Mouse (Mus musculus) liver, postnatal 0 days (tissue): Measurements from ENCODE around the gene Sass6. TPM values are rescaled to one million over a fixed set of nuclear protein-coding genes. Genes with fewer than 3 reads are reported as not detected.

ENCODE experiments used
- ATAC-seq: fragments of 200-750 bp; cut with Nextera tagmentation; 2 replicates; pipeline ENCODE4 v1.8.0; 2017; ENCODE audit warnings: mild to moderate bottlenecking, moderate library complexity
- DNase-seq: peaks from one replicate; pipeline ENCODE4 v3.0.0-alpha.2; 2016
- H3K27ac ChIP-seq: fragments of 300-500 bp; sonication (generic); 2 replicates; pipeline ENCODE4 v1.5.1; 2014; ENCODE audit warnings: antibody characterized with exemption, moderate library complexity, mild to moderate bottlenecking, low read depth
- H3K27me3 ChIP-seq: fragments of 300-500 bp; sonication (generic); 2 replicates; pipeline ENCODE4 v1.6.1; 2014; ENCODE audit warnings: low read length, control low read depth, mixed read lengths; ENCODE audit not compliant: insufficient read depth
- H3K36me3 ChIP-seq: fragments of 300-500 bp; sonication (generic); replicated peaks from 2 replicates; pipeline ENCODE4 v1.6.1; 2014; ENCODE audit warnings: mild to moderate bottlenecking, control low read depth, low read length, moderate library complexity, mixed read lengths; ENCODE audit not compliant: insufficient read depth
- H3K4me1 ChIP-seq: fragments of 300-500 bp; sonication (generic); 2 replicates; pipeline ENCODE4 v1.6.1; 2014; ENCODE audit warnings: antibody characterized with exemption, mild to moderate bottlenecking, control low read depth; ENCODE audit not compliant: insufficient read depth
- H3K4me2 ChIP-seq: fragments of 300-500 bp; sonication (generic); 2 replicates; pipeline ENCODE4 v1.6.1; 2014; ENCODE audit warnings: low read depth, mild to moderate bottlenecking, low read length, moderate library complexity, mixed read lengths
- H3K4me3 ChIP-seq: fragments of 300-500 bp; sonication (generic); 2 replicates; pipeline ENCODE4 v1.5.1; 2014; ENCODE audit warnings: low read depth, low read length
- H3K9ac ChIP-seq: fragments of 300-500 bp; sonication (generic); replicated peaks from 2 replicates; pipeline ENCODE4 v1.6.1; 2014; ENCODE audit warnings: mild to moderate bottlenecking, moderate library complexity
- H3K9me3 ChIP-seq: fragments of 300-500 bp; sonication (generic); 2 replicates; pipeline ENCODE4 v1.6.1; 2016; ENCODE audit warnings: mild to moderate bottlenecking, control low read depth, low read length, mixed read lengths
- CTCF ChIP-seq: sonication (generic); IDR thresholded peaks from 2 replicates; pipeline ENCODE4 v1.5.1; 2016; ENCODE audit warnings: antibody characterized with exemption, low read depth
- EP300 ChIP-seq: IDR thresholded peaks from 2 replicates; pipeline ENCODE4 v1.6.1; 2016; ENCODE audit warnings: antibody characterized with exemption, low read depth, mild to moderate bottlenecking
- WGBS: fragments of 180-500 bp; shearing (Covaris S2); extraction: QIAGEN DNeasy Blood & Tissue Kit; methylation state at CpG from one replicate; pipeline ENCODE4 v1.1.7; 2014; ENCODE audit not compliant: insufficient replicate concordance; 5-methylcytosine and 5-hydroxymethylcytosine counted together
- polyA plus RNA-seq: library from polyadenylated mRNA; unstranded; fragments of >200 nt; fragmentation: Nextera tagmentation; extraction: Ambion mirVana; gene quantifications from 2 replicates; pipeline ENCODE4 v1.2.1, GENCODE M21; 2015

The Sass6 gene
- polyA plus RNA-seq, 1 experiment from 2014 or later, result 7.4 TPM

GRCm38 (mm10) chr3:116601781-116602180 is 7.0 kb downstream of the Sass6 start:
- 91% methylated on average over 5 of the region's 5 CpGs for WGBS
- no peaks in the 10 kb centered on the region for H3K27me3 ChIP-seq
- no peak overlapping the region for H3K27ac ChIP-seq
- H3K4me3 ChIP-seq, result no peak overlapping the region
- TF ChIP-seq CTCF (no peak), EP300 (no peak)
- peaks cover 8% of the 10 kb centered on the region for H3K36me3 ChIP-seq
- no peak overlapping the region for H3K4me2 ChIP-seq
- peaks cover 5% of the 10 kb centered on the region; the same call in 1 of the 2 replicates for H3K4me1 ChIP-seq
- H3K9ac ChIP-seq, result no peak overlapping the region
- ATAC-seq (no peak), DNase-seq (no peak)
- H3K9me3 ChIP-seq, result no peaks in the 10 kb centered on the region

DNA sequence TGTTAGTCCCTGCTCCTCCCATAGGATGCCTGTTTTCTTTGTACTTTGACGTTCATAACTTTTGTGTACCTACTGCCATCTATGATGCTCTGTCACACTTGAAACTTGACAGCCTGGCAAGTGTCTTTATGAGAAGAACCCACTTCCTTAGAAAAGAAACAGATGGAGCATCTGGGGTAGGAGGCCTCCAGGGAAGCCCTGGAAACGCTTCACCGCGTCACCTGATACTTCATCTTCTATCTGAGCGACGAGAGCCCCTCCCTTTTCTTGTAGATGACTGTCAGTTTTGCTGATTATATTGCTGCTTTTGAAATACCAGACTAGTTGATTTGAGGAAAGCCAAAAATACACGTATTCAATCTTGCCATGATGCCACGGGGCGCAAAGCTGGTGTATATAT is 9.8 kb downstream of the Sass6 start:
- no peak for ATAC-seq
- WGBS, result 84% methylated on average over 9 of the region's 9 CpGs
- H3K36me3 ChIP-seq, result peaks cover 20% of the 10 kb centered on the region

GRCm38 (mm10) chr3:116614295-116614892 is 19.6 kb downstream of the Sass6 start, which contains the start of gene Trmt13:
Gene Trmt13 (minus strand): TSS chr3:116614587.
- peak; percentile 41 for DNase-seq
- no peak within 1 kb of the TSS for H3K4me3 ChIP-seq
- TF ChIP-seq CTCF (no peak), EP300 (no peak)
- peaks cover 47% of the 10 kb centered on the region for H3K36me3 ChIP-seq
- WGBS, result 68% methylated on average over 10 of the region's 10 CpGs
- no peaks in the 10 kb centered on the region for H3K9me3 ChIP-seq
- H3K4me2 ChIP-seq, result peak within 1 kb of the TSS; percentile 45
- no peaks in the 10 kb centered on the region for H3K4me1 ChIP-seq
- no peak within 1 kb of the TSS; the same call in 1 of the 2 replicates for H3K9ac ChIP-seq
- H3K27ac ChIP-seq, result peak within 1 kb of the TSS; percentile 78
- peak; percentile 93 for ATAC-seq
- no peaks in the 10 kb centered on the region for H3K27me3 ChIP-seq

More for the DNA sequence above, 9.8 kb downstream of the Sass6 start:
- Histone ChIP-seq H3K4me2 (no peak overlapping the region), H3K4me1 (no peaks in the 10 kb centered on the region), H3K27me3 (no peaks in the 10 kb centered on the region), H3K9me3 (no peaks in the 10 kb centered on the region), H3K27ac (no peak overlapping the region), H3K9ac (no peak overlapping the region), H3K4me3 (no peak overlapping the region)
- TF ChIP-seq CTCF, result no peak
- TF ChIP-seq EP300, result no peak
- no peak for DNase-seq

GRCm38 (mm10) chr3:116615318-116616068 is 20.7 kb downstream of the Sass6 start:
- Histone ChIP-seq H3K27ac (peak overlapping the region; percentile 78), H3K9me3 (no peaks in the 10 kb centered on the region), H3K4me2 (no peak overlapping the region), H3K4me3 (no peak overlapping the region), H3K36me3 (peaks cover 45% of the 10 kb centered on the region), H3K4me1 (0 out of 2 replicates have a peak, but pooled peaks cover under 1% of the 10 kb centered on the region), H3K9ac (no peak overlapping the region), H3K27me3 (no peaks in the 10 kb centered on the region)
- DNase-seq, result no peak
- ATAC-seq, result no peak
- no peak for TF ChIP-seq EP300
- TF ChIP-seq CTCF, result no peak
- WGBS, result 66% methylated on average over 8 of the region's 8 CpGs

GRCm38 (mm10) chr3:116618855-116619254 is 24.1 kb downstream of the Sass6 start:
- Histone ChIP-seq H3K4me3 (no peak overlapping the region), H3K4me2 (no peak overlapping the region), H3K27me3 (no peaks in the 10 kb centered on the region), H3K4me1 (0 out of 2 replicates have a peak, but pooled peaks cover 4% of the 10 kb centered on the region), H3K9me3 (no peaks in the 10 kb centered on the region), H3K36me3 (peaks cover 47% of the 10 kb centered on the region), H3K9ac (no peak overlapping the region), H3K27ac (no peak overlapping the region)
- ATAC-seq (no peak), DNase-seq (no peak)
- TF ChIP-seq CTCF (no peak), EP300 (no peak)
- 54% methylated on average over 6 of the region's 6 CpGs for WGBS

DNA sequence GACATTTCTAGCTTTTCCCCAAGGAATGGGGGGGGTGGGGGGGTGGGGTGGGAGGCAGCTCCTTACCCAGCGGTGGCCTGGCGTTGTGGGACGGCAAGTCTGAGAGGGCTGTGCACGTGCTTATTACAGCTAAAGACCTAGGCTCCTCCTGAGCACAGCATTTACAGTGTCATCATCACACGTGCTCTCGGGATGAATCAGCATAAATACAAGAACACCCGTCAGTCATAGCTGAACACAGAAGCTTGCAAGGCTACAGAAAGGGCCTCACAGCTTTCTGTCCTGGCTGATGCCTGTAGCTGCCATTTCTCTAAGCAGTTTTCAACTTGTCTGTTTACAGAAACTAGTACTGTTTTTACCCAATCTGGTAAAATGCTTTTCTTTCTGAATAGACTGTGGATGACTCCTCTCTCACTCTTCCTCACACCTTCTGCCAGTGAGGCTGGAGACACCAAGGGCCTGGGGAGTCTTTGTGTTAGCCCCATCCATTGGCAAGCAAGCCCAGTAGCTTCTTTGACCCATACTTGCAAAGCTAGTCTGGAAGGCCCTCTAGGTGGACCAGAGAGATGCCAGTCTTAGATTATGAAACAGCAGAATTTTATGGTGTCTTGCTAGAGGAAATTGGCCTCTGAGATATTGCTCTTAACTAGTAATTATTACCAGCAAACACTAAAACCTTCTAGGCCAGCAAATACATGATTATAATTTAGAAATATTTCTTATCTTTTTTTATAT is 26.0 kb downstream of the Sass6 start:
- no peak overlapping the region for H3K4me3 ChIP-seq
- ATAC-seq (peak; percentile 96), DNase-seq (no peak)
- no peak; the same call in 1 of the 2 replicates for TF ChIP-seq EP300
- no peak for TF ChIP-seq CTCF
- H3K27ac ChIP-seq, result peak overlapping the region; percentile 2; the same call in 1 of the 2 replicates
- H3K27me3 ChIP-seq, result no peaks in the 10 kb centered on the region
- 0 out of 2 replicates have a peak, but pooled peaks cover 4% of the 10 kb centered on the region for H3K4me1 ChIP-seq
- 56% methylated on average over 7 of the region's 7 CpGs for WGBS
- peaks cover 35% of the 10 kb centered on the region for H3K36me3 ChIP-seq
- no peak overlapping the region for H3K4me2 ChIP-seq
- H3K9me3 ChIP-seq, result no peaks in the 10 kb centered on the region
- no peak overlapping the region for H3K9ac ChIP-seq
